Mouse (Mus musculus) E14TG2a.4 (cell line): ENCODE measurements at regions not wholly inside any gene's neighbourhood (a gene's known extent, or its start where the extent isn't known, plus 50 kb on each side); places are given as distances from the start of the nearest gene placed in this dataset.

Source experiments
- CTCF ChIP-seq: conservative IDR thresholded peaks from 2 replicates; pipeline ENCODE4 v1.5.1; 2014; ENCODE audit warnings: low read length
- NANOG ChIP-seq: IDR thresholded peaks from 2 replicates; pipeline ENCODE4 v1.6.1; 2014; ENCODE audit warnings: borderline replicate concordance, low read length, mixed read lengths
- POU5F1 ChIP-seq: IDR thresholded peaks from 2 replicates; pipeline ENCODE4 v1.6.1; 2014; ENCODE audit warnings: low read length, borderline replicate concordance

DNA sequence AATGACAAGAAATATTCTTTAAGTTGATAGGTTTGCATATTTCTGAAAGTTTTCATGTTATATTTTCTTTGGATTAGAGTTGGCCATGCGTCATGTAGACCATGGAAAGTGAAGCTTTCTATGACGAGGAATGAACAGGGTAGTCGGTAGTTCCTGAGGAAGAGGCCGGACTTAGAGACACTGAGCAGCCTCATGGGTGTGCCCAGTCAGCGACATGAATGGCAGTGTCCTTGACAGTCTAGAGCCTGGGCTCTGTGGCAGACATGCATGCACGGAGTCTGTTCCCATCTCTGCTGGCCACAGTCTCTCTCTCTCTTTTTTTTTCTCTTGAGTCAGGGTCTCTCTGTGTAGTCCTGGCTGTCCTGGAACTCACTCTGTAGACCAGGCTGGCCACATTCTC lies 1176.9 kb upstream of the A1bg start:
- TF ChIP-seq CTCF (no peak), POU5F1 (no peak), NANOG (no peak)
